Mouse (Mus musculus): ENCODE measurements around the gene Cfap97. TPM values are rescaled to one million over a fixed set of nuclear protein-coding genes. Genes with fewer than 3 reads are reported as not detected.

Gene Cfap97
- total RNA-seq, 2 experiments from 2014 or later: 18.0 to 19.1 TPM

DNA sequence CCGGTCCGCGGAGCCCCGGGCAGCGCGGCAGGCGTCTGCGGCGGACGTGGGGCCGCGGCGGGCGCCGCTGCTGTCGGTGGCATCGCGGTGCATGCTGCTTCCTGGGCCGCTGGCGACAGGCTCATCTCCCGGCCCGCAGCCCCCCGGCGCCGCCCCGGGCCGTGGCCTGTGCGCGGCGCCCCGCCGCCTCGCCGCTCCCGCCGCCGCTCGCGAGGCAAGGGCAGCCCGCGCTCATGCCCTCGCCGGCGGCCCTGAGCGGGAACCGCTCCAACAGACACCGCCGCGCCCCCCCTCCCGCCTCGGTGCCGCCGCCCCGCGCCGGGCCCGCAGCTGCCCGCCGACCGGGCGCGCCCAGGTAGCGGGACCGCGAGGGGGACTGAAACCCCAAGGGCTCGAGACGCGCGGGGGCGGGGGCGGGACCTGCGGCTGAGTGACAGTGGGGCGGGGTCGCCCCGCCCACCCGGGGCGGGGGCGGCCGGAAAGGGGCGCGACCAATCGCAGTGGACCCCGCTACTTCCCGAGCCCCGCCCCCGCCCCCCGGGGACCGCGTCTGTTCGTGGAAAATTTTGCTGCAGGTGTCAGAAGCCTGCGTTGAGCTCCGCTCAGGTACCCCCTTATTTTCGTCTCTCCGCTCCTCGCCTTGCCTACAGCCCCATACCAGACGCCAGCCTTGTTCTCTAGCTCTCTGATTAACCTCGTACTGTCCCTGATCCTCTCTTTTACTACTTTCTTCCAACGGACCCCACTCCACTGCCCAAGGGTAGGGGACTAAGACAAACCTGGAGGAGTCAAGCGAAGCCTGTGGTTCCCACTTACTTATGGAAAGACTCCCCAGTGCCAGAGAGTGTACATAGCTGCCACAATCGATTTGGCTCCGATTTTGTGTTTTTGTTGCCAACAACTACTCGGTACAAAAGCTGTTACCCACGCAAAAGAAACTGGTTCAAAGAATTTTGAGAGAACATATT is 777 bp downstream of the Cfap97 start, which contains the start of gene Snx25:
Gene Snx25 (minus strand): TSS at position 96 of the 968 bp plus-strand sequence.
- peak; percentile 81 to 88 for DNase-seq (ENCODE audit: low spot score in 2 of 2)

DNA sequence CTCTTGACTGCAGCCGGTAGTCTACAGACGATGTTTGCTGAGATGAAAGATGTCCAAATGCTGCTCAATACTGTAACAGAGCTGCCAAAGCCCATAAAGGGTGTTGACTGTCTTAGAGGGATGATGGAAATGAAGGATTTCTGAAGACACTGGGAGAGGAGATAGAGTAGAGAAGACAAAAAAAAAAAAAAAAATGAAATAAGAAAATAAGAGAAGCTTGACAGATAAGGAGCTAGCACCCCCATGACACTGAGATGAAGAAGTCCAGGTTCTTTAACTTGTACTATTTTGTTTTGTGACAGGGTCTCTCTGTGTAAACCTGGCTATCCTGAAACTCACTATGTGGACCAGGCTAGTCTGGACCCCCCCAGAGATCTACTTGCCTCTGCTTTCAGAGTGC is 1.5 kb downstream of the Cfap97 start:
- DNase-seq (ENCODE audit: low spot score in 2 of 2): no peak

DNA sequence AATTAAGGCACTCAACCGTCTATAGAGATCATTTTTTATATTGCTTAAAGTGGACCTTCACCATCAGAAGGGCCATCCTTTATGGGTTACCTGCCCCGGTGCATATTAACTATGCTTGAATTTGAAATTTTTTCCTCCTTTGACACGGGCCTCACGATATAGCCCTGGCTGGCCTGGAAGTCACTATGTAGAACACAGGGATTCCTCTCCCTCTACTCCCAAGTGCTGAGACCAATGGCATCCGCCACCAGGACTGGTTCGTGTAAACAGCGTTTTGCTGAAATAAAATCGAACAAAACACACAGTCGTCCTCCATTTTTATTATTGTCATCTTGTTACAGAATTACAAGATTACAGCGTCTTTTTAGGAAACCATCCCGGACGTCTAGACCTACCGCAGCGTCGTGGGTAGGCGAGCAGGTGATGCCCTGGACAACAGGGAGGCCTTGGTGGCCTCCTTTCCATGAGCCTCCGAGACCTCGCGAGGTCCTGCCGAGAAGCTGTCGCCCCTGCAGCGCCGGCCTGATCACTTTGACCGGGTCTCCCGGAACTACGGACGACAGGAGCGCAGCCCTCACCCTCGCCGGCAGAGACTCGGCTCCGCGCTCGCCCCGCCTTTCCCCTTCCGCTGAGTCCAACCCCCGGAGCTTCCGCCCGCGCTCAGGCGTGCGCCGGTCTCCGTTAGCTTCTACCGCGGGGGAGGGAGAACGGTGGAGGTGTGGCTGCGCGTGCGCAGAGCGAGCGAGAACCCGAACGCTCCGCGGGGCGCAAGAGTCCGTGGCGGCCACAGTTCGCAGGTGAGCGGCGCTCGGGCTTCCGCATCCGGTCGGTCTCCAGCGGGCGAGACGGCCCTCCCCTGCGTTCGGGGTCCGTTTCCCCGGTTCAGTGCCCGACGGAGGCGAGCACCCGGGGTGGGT is 11.6 kb downstream of the Cfap97 start:
- DNase-seq (ENCODE audit: low spot score in 2 of 2): peak; percentile 96 to 97

DNA sequence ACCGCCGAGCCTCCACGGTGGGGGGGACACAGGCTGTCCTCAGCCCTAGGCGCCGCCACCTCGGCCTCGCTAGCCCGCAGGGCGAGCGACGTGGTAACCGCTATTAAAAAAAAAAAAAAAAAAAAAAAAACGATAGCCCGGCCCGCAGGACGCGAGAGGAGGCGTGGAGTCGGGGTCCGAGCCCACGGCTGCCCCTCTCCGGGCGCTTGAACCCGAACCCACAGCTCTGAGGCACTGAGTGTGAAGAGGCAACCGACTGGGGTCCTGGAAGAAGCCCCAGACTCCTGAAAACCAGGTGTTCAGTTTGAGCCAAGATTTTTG is 12.3 kb downstream of the Cfap97 start:
- no peak for DNase-seq (ENCODE audit: low spot score in 2 of 2)

DNA sequence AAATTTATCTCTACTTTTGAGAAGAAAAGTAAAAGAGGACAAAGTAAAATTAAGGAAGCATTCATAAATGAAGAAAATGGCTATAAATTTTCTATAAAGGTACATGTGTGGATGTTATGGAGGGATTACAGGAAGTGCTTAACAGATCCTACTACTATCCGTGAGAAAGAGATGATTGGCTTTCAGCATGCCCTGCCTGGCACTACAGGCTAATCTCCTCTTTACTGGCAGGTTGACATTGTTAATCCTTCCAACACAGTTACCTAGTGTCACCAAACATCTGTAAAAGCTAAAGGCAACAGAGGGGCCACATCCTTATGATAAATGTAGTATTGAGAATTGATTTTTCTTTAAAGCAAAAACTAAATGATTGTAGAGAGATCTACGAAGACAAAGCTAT is 22.1 kb downstream of the Cfap97 start:
- DNase-seq (ENCODE audit: low spot score in 2 of 2): no peak

DNA sequence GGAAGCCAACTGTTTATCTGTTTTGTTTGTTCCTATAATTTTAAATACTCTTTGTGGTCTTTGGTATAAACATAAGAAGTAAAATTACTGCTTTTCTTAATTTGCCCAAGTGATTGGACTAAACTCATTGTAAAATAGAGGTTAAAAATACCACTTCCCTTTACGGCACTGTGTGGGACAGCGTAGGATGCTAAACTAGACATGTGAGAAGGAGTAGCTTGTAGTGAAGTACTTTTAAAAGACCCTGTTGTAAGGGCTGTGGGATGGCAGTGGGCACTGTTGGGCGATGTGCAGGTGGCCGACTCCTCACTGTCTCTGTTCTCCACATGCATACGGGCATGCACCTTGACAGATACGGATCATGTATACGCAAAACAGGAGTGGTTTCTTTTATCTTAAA is 28.6 kb downstream of the Cfap97 start:
- DNase-seq (ENCODE audit: low spot score in 2 of 2): no peak

DNA sequence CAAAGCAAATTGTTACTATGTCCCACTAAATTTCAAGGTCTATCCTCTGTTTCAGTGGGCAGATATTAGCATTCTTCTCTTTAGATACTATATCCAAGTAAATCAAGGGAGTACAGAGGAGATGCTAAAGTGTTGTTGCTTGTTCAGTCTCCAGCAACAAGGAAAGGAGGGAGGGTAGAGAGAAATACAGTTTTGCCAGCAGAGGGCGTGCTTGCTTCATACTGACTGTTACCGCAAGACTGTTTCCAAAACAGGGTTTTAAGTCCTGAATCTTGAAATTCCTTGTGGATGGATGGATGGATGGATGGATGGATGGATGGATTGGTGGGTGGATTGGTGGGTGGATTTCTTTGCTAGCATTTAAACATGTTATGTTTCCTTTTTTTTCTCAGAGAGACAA is 33.8 kb downstream of the Cfap97 start:
- peak; percentile 70 to 74 for DNase-seq (ENCODE audit: low spot score in 2 of 2)

DNA sequence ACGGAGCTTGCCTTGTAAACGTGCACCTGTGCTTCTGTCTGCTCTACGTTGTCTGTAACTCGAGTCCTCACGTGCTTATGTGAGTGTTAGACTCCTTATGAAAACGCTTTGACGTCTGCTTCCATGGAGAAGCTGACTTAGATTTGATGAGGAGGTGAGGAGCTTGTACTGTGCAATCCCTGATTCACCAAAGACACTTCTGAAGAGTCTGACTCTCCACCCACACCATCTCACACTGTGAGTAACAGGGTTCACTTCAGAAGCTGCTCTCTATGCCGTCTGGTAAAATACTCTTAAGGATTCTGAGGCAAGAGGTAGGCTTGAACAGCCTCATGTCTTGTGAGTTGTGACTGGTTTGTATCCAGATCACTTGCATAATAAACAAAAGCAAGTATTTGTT is 41.5 kb downstream of the Cfap97 start:
- DNase-seq (ENCODE audit: low spot score in 2 of 2): no peak

DNA sequence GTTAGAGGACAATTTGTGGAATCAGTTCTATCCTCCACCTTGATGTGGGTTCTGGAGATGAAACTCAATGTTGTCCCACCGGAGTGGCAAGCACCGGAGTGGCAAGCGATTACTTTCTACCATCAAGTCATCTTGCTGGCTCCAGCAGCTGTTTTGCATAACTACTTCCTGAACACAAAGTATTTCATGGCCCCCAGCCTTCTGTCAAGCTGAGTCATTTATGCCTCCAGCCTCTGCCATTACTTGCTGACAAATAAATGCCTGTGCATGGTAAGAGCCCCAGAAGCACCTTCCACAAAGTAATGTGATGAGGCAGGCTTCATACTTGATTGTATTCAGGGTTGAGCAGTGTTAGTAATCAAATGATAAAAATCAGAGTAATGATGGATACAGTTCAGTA is 45.3 kb downstream of the Cfap97 start:
- no peak for DNase-seq (ENCODE audit: low spot score in 2 of 2)

DNA sequence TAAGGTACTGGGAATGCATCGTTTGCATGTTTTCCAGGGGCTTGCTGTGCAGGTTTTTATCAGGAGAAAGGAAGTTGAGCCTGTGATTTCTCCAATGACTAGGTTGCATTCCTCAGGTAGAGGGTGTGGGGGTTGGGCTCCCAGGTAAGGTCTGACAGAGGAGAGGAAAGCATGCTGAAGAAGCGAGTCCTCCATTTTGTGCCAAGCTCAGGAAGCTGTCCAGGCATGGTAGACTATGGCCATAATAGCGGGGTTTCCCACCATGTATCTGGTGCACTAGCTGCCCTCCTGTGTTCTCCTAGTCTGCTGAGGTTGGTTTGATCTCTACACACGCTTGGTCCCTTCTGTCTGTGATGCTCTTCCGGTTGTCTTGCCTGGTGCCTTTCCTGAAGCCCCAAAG is 46.1 kb downstream of the Cfap97 start:
- DNase-seq (ENCODE audit: low spot score in 2 of 2): no peak

DNA sequence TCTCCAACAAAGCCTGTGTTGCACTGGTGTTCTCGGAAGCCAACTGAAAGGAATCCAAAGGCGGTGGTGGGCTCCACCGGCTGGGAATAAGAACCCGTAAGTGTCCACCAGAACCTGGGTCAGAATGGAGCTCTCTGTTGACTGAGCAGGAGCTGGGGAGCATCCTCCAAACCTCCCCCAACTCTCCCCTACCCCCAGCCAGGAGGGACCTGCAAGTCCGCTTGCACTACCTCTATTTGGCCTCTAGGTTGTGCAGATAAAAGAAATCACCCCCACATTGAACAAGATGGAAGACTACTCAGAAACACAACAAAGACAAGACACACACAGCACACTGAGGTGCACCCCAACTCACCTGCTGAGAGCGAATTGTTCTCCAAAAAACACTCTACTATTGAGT is 50.8 kb downstream of the Cfap97 start:
- DNase-seq (ENCODE audit: low spot score in 2 of 2): no peak

DNA sequence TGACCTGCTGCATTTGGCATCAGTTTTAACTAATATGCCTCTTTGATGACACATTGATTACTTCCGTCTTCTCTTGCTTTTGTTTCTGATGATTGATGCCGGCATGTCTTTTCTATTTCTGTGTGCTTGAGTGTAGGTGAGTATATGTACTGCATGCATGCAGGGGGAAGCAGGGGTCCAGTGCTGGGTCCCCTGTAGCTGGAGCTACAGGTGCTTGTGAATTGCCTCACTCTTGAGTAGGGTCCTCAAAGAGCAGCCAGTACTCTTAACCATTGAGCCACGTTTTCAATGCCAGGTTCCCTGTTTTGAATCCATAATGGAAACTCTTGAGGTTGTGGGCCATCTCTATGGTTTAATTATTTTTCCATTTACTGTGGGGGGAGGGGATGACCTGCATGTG is 52.7 kb downstream of the Cfap97 start:
- DNase-seq (ENCODE audit: low spot score in 2 of 2): no peak

DNA sequence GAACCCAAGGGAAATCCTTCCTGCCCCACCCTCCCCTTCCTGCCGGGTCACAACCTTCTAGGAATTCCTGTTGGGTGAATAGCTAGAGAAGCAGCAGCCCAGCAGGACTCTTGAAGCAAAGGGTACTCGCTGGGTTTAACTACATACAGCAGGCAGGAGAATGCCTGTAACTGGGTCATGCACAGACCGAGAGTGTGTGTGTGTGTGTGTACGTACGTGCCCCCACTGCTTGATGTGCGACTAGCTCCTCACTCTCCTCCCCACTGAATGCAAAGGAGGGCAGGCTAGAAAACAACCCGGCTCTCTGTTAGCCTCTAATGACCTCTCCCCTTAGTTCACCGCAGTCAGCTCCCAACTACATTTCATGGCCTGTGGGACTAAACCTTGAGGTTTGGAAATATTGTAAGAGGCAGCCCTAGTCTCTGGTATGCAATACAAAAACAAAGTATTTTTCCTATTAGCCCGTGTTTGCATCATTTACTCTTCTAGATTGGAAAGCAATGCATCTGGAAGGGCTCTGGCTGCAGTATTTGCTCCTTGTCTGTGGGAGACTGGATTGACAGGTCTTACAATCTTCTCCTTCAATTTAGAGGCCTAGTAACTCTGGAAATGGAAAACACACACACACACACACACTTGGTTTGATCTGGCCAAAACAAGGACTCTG is 53.5 kb downstream of the Cfap97 start:
- DNase-seq (ENCODE audit: low spot score in 2 of 2): no peak

DNA sequence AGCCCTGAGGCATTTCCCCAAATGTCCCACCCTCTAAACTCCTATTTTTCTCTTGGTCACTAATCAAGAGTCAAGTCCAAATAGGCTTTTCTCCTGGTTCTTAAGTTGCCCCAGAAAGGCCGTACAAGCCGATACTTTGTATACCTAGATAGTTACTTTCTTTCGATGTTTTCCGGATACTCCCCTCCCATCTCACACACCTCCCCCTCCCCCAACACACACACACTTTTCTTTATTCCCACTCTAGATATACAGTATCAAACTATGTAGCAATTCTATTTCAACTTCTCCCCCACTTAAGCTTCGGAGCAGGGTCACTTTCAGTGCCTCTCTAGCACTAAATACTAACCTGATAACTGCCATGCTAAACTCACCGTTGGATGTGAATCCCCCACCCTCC is 54.5 kb downstream of the Cfap97 start:
- no peak for DNase-seq (ENCODE audit: low spot score in 2 of 2)

DNA sequence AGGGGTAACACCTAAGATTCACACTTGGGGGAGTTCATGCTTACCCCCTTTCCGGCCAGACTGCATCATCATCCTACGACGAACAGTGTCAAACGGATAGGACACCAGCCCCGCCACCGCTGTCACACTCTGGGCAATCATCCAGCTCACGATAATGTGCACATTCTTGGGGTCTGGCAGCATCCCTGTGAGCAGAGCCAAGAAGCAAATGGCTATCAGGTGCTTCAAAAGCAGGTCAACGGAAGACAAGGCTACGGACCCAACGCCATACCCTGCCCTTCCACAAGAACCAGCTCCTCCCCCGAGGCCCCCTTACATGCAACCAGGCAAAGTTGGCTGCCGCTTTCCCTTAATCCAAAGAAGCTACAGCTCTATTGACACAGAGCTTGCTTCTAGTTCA is 56.8 kb downstream of the Cfap97 start:
- DNase-seq (ENCODE audit: low spot score in 2 of 2): peak; percentile 62 to 65

DNA sequence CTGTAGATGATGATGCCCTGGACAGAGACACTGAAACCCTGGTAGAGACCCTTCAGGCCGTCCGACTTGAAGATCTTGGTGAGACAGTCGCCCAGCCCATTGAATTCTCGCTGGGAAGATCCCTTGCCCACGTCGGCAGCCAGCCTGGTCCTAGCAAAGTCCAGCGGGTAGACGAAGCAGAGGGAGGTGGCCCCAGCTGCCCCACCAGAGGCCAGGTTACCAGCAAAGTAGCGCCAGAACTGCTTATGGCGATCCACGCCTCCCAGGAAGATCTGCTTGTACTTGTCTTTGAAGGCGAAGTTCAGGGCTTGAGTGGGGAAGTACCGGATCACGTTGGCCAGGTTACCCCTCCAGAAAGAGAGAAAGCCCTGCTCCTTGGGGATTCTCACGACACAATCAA is 57.5 kb downstream of the Cfap97 start:
- peak in 1 of 2 experiments; percentile 39 for DNase-seq (ENCODE audit: low spot score in 2 of 2)

DNA sequence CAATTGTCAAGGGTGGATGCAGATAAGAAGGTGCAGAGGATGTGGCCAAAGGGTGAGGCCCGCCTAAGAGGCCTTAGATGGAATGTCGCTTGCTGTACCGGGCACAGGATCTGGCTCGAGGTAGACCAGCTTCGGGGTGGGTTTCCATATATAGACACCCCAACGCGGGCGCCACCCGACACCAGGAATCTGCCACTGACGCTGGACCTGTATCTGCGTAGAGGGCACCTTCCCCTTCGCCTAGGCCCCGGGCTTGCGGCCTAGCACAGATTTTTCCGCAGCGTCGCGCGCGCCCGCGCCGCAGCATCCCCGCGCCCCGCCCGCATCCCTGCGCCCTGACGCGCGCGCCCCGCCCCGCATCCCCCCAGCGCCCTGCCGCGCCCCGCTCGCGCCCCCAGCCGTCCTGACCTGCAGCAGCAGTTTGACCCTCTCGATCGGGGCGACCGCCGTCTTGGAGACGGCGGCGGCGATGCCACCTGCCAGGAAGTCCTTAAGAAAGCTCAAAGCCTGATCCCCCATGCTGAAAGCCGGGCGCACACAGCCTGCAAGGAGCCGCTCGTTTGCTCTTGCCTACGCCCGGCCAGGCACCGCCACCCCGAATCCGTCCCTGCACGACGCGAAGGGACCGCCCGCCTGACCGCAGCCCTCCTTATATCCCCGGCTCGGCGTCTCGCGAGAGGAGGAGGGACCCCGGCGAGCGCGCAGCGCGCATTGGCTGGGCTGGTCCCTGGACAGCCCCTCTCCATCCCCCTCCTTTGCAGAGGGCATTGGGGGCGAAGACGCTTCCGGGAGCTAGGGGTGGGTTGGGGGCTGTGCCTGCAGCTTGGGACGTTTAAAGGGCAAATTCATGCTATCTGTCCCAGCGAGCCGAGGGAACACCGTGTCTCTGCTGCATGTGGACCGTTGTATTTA is 59.1 kb downstream of the Cfap97 start, which contains the start of gene Slc25a4:
Gene Slc25a4 (minus strand): TSS at position 881 of the 912 bp plus-strand sequence.
- DNase-seq (ENCODE audit: low spot score in 2 of 2): peak; percentile 98 to 99

DNA sequence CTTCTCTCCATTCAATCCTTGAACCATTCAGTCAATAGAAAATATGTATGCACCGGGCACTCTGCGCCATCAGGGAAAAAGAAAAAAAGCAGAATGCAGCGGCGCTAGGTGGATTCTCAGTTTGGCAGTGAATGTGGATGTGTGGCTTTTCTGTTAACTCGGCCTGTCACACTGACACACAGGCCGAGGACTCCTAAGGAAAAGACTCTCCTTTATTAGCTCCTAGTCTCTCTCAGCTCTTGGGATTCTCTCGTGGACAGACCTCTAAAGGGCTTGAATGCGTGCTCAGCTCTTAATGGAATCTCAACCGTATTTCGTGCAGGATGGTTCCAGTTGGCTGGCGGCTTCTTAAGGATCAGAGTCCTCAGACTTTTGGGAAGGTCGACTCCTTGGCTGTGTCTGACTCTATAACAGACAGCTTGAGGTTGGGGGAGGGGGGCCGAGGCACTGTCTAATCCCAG is 60.1 kb downstream of the Cfap97 start:
- DNase-seq (ENCODE audit: low spot score in 2 of 2): peak in 1 of 2 experiments; percentile 37

DNA sequence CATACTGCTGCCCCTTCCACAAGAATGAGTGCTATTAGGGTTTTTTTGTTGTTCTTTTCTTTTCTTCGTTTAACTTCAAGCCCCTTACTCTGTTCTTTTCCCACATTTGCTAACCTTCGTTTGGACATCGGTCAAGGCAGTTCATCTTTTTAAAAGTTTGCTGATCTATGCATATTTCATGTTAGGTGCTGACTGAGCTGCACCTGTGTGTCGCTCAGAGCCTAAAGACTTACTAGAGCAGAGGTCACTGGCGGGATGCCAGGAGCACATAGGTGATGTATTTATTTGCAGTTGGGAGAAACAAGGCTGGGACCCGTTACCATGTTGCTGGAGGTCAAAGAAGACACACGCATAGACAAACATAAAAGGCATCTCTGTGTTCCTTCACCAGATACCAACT is 60.6 kb downstream of the Cfap97 start:
- no peak for DNase-seq (ENCODE audit: low spot score in 2 of 2)

DNA sequence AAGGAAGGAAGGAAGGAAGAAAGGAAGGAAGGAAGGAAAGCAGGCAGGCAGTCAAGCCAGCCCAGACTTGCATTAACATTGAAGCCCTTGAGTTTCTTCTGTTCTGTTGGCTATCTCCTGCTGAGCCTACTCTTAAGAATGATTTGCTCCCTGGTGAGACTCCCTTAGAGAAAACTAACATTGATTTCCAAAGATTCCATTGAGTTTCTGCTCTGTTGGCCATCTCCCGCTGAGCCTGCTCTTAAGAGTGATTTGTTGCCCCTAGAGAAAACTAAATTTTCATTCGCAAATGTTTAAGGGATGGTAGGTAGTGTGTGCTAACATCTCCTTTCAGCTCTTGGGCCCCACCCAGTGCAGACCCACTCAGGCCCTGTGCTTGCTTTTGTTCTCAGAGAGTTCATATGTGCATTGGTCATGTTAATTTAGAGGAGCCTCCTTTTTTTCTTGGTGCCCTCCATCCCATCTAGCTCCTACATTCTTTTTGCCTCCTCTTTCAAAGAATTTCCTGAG is 62.5 kb downstream of the Cfap97 start:
- no peak for DNase-seq (ENCODE audit: low spot score in 2 of 2)
